Mouse (Mus musculus) liver (tissue): ENCODE results near the gene Actb.
"Not testable (repeated sequence)": the region's sequence is repeated elsewhere in the genome, so short reads cannot be mapped to it uniquely, and the experiment has no call there.

Experiments used
- DNase-seq: peaks from one replicate; pipeline ENCODE4 v3.0.0-alpha.2; 2020; ENCODE audit warnings: mixed read lengths

Gene Actb

GRCm38 (mm10) chr5:142901355-142901802, 5.2 kb downstream of the Actb start:
- no peak for DNase-seq

- DNase-seq, result no peak
Measured at GRCm38 (mm10) chr5:142900651-142901050, 5.9 kb downstream of the Actb start.

GRCm38 (mm10) chr5:142899932-142900533, 6.5 kb downstream of the Actb start:
- DNase-seq, result no peak

- DNase-seq, result no peak
Measured at GRCm38 (mm10) chr5:142899057-142899601, 7.4 kb downstream of the Actb start.

GRCm38 (mm10) chr5:142898316-142898715, 8.2 kb downstream of the Actb start:
- DNase-seq, result no peak

GRCm38 (mm10) chr5:142897568-142898248, 8.8 kb downstream of the Actb start:
- DNase-seq, result no peak

GRCm38 (mm10) chr5:142896713-142897112, 9.8 kb downstream of the Actb start:
- no peak for DNase-seq

GRCm38 (mm10) chr5:142896192-142896591, 10.4 kb downstream of the Actb start:
- DNase-seq, result no peak

GRCm38 (mm10) chr5:142894918-142895613, 11.5 kb downstream of the Actb start, which contains the start of gene Fbxl18:
Gene Fbxl18, minus strand, starts transcription at chr5:142895421.
- DNase-seq, result peak; percentile 91

- no peak for DNase-seq
Measured at GRCm38 (mm10) chr5:142891396-142891795, 15.2 kb downstream of the Actb start.

GRCm38 (mm10) chr5:142887533-142887932, 19.0 kb downstream of the Actb start:
- not testable (repeated sequence) for DNase-seq

- no peak for DNase-seq
Measured at GRCm38 (mm10) chr5:142886761-142887160, 19.8 kb downstream of the Actb start.

- DNase-seq, result no peak
Measured at GRCm38 (mm10) chr5:142886181-142886580, 20.4 kb downstream of the Actb start.

- DNase-seq, result no peak
Measured at GRCm38 (mm10) chr5:142882471-142882870, 24.1 kb downstream of the Actb start.

GRCm38 (mm10) chr5:142881936-142882335, 24.6 kb downstream of the Actb start:
- DNase-seq, result no peak

- no peak for DNase-seq
Measured at GRCm38 (mm10) chr5:142880806-142881516, 25.6 kb downstream of the Actb start.

- DNase-seq, result no peak
Measured at GRCm38 (mm10) chr5:142880246-142880645, 26.3 kb downstream of the Actb start.

- peak; percentile 89 for DNase-seq
Measured at GRCm38 (mm10) chr5:142879318-142880175, 27.0 kb downstream of the Actb start.

- no peak for DNase-seq
Measured at GRCm38 (mm10) chr5:142878570-142878969, 28.0 kb downstream of the Actb start.

GRCm38 (mm10) chr5:142877337-142878280, 28.9 kb downstream of the Actb start:
- peak; percentile 86 for DNase-seq

- DNase-seq, result no peak
Measured at GRCm38 (mm10) chr5:142876896-142877295, 29.7 kb downstream of the Actb start.
